Mouse (Mus musculus) hindbrain, embryonic 16.5 days (tissue): ENCODE results near the gene Camta1. TPM values are rescaled to one million over a fixed set of nuclear protein-coding genes. Genes with fewer than 3 reads are reported as not detected.

Source experiments
- ATAC-seq: fragments of 200-750 bp; cut with Nextera tagmentation; 2 replicates; pipeline ENCODE4 v1.8.0; 2017; ENCODE audit warnings: moderate TSS enrichment, moderate library complexity
- H3K27ac ChIP-seq: fragments of 300-500 bp; sonication (generic); 2 replicates; pipeline ENCODE4 v1.5.1; 2014; ENCODE audit warnings: low read depth, mild to moderate bottlenecking, control low read depth, low read length, moderate library complexity
- H3K27me3 ChIP-seq: fragments of 300-500 bp; sonication (generic); replicated peaks from 2 replicates; pipeline ENCODE4 v1.6.1; 2014; ENCODE audit warnings: low read length; ENCODE audit not compliant: control insufficient read depth, insufficient read depth
- H3K36me3 ChIP-seq: fragments of 300-500 bp; sonication (generic); 2 replicates; pipeline ENCODE4 v1.6.1; 2014; ENCODE audit warnings: mild to moderate bottlenecking, low read length, moderate library complexity, mixed read lengths; ENCODE audit not compliant: control insufficient read depth, insufficient read depth
- H3K4me1 ChIP-seq: fragments of 300-500 bp; sonication (generic); 2 replicates; pipeline ENCODE4 v1.6.1; 2014; ENCODE audit warnings: low read depth, low read length; ENCODE audit not compliant: control insufficient read depth, insufficient read depth
- H3K4me2 ChIP-seq: fragments of 300-500 bp; sonication (generic); 2 replicates; pipeline ENCODE4 v1.6.1; 2014; ENCODE audit warnings: mild to moderate bottlenecking, low read length, control low read depth, moderate library complexity
- H3K4me3 ChIP-seq: fragments of 300-500 bp; sonication (generic); 2 replicates; pipeline ENCODE4 v1.5.1; 2014; ENCODE audit warnings: mild to moderate bottlenecking, low read length, control low read depth, moderate library complexity
- H3K9ac ChIP-seq: fragments of 300-500 bp; sonication (generic); 2 replicates; pipeline ENCODE4 v1.6.1; 2014; ENCODE audit warnings: low read depth, mild to moderate bottlenecking, control low read depth, low read length, moderate library complexity
- H3K9me3 ChIP-seq: fragments of 300-500 bp; sonication (generic); 2 replicates; pipeline ENCODE4 v1.6.1; 2014; ENCODE audit warnings: mild to moderate bottlenecking, low read length, moderate library complexity; ENCODE audit not compliant: control insufficient read depth
- WGBS: fragments of 180-500 bp; shearing (Covaris S2); extraction: QIAGEN DNeasy Blood & Tissue Kit; methylation state at CpG from one replicate; pipeline ENCODE4 v1.1.7; 2014; 5-methylcytosine and 5-hydroxymethylcytosine counted together
- polyA plus RNA-seq: library from polyadenylated mRNA; unstranded; fragments of >200 nt; fragmentation: Nextera tagmentation; extraction: Ambion mirVana; gene quantifications from 2 replicates; pipeline ENCODE4 v1.2.1, GENCODE M21; 2015

Gene Camta1
- polyA plus RNA-seq, 1 experiment from 2014 or later: 153 TPM

DNA sequence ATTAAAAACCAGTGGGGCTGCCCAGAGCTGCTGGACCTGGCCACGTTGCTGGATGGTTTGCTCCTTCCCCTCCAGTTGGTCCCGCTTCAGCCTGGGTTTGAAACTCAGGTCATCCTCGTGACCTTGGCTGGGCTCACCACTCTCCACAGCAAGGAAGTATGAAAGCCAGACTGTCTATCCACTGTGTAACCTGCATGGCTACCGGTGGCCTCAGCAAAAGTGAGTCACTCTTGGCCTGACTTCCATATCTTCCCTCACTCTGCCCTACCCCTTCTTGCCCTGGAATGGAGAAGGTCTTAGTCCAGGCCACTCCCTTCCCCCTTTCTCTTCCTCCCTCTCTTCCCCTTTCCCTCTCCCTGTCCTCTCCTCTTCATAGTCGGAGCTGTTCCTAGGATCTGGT lies 558.2 kb downstream of the Camta1 start:
- Histone ChIP-seq H3K27ac (peak overlapping the region; percentile 71; the same call in 1 of the 2 replicates), H3K4me2 (no peak overlapping the region), H3K9me3 (no peaks in the 10 kb centered on the region), H3K4me1 (peaks cover 16% of the 10 kb centered on the region), H3K4me3 (no peak overlapping the region), H3K9ac (no peak overlapping the region), H3K36me3 (no peaks in the 10 kb centered on the region), H3K27me3 (no peaks in the 10 kb centered on the region)
- no peak for ATAC-seq
- 77% methylated on average over 5 of the region's 5 CpGs for WGBS

DNA sequence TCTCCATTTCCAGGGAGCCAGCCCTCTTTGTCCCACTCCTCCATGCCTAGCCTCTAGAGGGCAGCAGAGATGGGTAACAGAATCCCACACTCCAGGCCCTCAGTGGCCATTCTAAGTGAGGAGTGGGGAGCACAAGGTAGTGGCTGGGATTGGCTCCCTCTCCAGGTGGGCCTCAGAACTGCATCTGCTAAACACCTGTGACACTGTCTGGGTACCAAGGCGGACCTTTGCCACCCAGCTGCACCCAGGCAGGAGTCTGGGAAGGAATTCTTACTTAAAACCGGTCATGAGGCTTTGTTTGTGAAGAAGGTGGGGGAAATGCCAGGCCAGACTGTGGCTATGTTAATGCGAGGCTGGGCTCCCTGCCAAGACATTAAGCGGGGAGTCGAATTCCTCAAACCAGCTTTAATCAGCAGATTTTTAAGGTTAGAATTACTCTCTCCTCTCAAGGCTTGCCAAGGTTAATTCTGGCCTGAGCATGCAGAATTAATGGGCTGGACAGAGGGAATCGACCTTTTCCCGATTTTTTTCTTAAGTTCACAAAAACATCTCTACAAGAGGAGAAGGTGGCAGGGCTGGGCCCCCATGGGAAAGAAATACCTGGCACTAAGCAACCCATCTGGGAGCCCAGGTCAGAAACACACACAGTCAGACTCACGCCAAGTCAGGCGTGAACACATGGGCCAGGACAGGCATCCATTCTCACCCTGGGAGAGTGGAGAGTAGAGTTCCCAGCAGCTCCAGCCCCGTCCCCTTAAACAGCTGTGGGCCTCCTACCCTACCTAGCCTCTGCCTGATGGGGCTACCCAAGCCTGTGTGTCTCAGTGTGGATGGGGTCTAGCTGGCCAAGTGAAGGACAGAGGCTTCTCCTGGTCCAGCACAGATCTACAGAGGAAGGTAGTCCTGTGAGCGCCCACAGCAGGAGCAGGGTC lies 559.2 kb downstream of the Camta1 start:
- peak overlapping the region; percentile 71 for H3K27ac ChIP-seq
- peak; percentile 34 for ATAC-seq
- peaks cover 16% of the 10 kb centered on the region for H3K4me1 ChIP-seq
- no peaks in the 10 kb centered on the region for H3K27me3 ChIP-seq
- H3K9ac ChIP-seq: peak overlapping the region; percentile 31; the same call in 1 of the 2 replicates
- WGBS: 34% methylated on average over 11 of the region's 11 CpGs
- no peak overlapping the region for H3K4me3 ChIP-seq
- H3K9me3 ChIP-seq: no peaks in the 10 kb centered on the region
- no peak overlapping the region for H3K4me2 ChIP-seq
- H3K36me3 ChIP-seq: no peaks in the 10 kb centered on the region

DNA sequence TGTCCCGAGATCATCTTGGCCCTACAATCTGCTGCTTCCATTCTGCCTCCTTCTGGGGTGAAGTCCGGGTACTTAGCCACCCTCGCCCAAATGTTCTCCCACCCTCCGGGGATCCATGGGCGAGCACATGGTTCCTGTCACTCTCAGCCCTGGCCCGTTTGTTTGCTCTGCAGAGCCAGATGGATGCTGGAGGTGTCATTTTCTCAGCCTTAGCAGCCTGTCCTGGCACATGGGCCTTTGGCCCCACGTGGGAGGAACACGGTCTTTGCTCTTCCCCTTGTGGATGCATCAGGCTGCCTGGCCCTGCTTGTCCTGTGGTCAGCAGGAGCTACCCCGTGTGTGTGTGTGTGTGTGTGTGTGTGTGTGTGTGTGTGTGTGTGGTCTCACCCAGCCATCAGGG lies 560.3 kb downstream of the Camta1 start:
- Histone ChIP-seq H3K27me3 (no peaks in the 10 kb centered on the region), H3K9me3 (no peaks in the 10 kb centered on the region), H3K4me1 (peaks cover 16% of the 10 kb centered on the region), H3K9ac (no peak overlapping the region), H3K27ac (no peak overlapping the region), H3K4me3 (no peak overlapping the region), H3K4me2 (no peak overlapping the region), H3K36me3 (no peaks in the 10 kb centered on the region)
- ATAC-seq: no peak
- WGBS: 43% methylated on average over 9 of the region's 9 CpGs

DNA sequence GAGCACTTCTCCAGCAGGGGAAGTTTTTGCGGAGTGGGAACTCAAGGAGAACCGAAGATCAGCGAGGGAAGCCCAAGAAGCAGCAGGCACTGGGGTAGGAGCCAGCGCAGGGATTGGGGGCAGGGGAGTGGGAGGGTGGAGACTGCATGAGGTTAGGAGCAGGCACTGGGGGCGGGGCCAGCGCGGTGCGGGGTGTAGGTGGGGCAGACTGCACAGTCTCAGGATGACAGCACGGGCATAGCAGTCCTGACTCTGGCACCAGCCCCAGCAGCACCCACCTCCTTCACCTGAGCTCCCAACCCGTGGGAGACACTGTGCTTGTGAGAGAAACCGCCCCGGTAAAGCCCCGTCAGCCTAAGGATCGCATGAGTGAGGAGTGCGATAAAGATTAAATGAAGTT lies 561.0 kb downstream of the Camta1 start:
- Histone ChIP-seq H3K36me3 (no peaks in the 10 kb centered on the region), H3K4me2 (no peak overlapping the region), H3K4me1 (peaks cover 16% of the 10 kb centered on the region), H3K27ac (no peak overlapping the region), H3K27me3 (no peaks in the 10 kb centered on the region), H3K9me3 (no peaks in the 10 kb centered on the region), H3K4me3 (no peak overlapping the region), H3K9ac (no peak overlapping the region)
- ATAC-seq: no peak
- WGBS: 19% methylated on average over 15 of the region's 15 CpGs

- H3K4me3 ChIP-seq: no peak overlapping the region
- H3K9ac ChIP-seq: no peak overlapping the region
- H3K27ac ChIP-seq: no peak overlapping the region
- H3K4me1 ChIP-seq: peaks cover 3% of the 10 kb centered on the region; the same call in 1 of the 2 replicates
- H3K4me2 ChIP-seq: no peak overlapping the region
- no peaks in the 10 kb centered on the region for H3K27me3 ChIP-seq
- ATAC-seq: no peak
- no peaks in the 10 kb centered on the region for H3K9me3 ChIP-seq
- 85% methylated on average over 13 of the region's 13 CpGs for WGBS
- no peaks in the 10 kb centered on the region for H3K36me3 ChIP-seq
Observed at GRCm38 (mm10) chr4:151295515-151296203, 566.0 kb downstream of the Camta1 start.

- no peak overlapping the region for H3K27ac ChIP-seq
Observed at GRCm38 (mm10) chr4:151288893-151289585, 572.6 kb downstream of the Camta1 start.

GRCm38 (mm10) chr4:151285905-151286445 lies 575.7 kb downstream of the Camta1 start:
- peak; percentile 32; the same call in 1 of the 2 replicates for ATAC-seq
- Histone ChIP-seq H3K4me1 (peaks cover 14% of the 10 kb centered on the region), H3K36me3 (no peaks in the 10 kb centered on the region), H3K4me2 (no peak overlapping the region), H3K4me3 (no peak overlapping the region), H3K9me3 (no peaks in the 10 kb centered on the region), H3K27me3 (no peaks in the 10 kb centered on the region), H3K9ac (peak overlapping the region; percentile 42; the same call in 1 of the 2 replicates), H3K27ac (peak overlapping the region; percentile 51)
- WGBS: 40% methylated on average over 12 of the region's 12 CpGs

More at GRCm38 (mm10) chr4:151288893-151289585, 572.6 kb downstream of the Camta1 start:
- H3K4me2 ChIP-seq: no peak overlapping the region
- H3K9me3 ChIP-seq: no peaks in the 10 kb centered on the region
- no peaks in the 10 kb centered on the region for H3K27me3 ChIP-seq
- no peak overlapping the region for H3K4me3 ChIP-seq
- 66% methylated on average over 6 of the region's 6 CpGs for WGBS
- no peak for ATAC-seq
- H3K4me1 ChIP-seq: peaks cover 11% of the 10 kb centered on the region; the same call in 1 of the 2 replicates
- no peak overlapping the region for H3K9ac ChIP-seq
- no peaks in the 10 kb centered on the region for H3K36me3 ChIP-seq

DNA sequence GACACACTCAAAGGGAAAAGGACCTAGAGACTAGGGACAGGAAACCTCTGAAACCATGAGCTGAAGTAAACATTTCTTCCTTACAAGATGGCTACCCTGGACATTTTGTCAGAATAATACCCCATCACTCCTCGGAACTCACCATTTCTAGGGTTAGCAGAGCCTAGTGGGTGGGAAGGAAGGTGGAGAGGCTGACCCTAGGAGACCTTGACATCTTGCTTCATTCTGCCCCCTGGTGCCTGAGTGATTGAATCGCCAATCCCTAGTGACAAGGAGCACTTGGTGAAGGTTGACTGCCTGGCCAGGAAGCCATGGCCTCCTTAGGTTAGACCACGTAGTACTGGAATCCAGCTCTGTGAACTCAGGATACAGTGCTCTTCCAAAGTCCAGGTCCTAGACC lies 576.2 kb downstream of the Camta1 start:
- Histone ChIP-seq H3K4me1 (peaks cover 14% of the 10 kb centered on the region), H3K27ac (peak overlapping the region; percentile 51; the same call in 1 of the 2 replicates), H3K9ac (no peak overlapping the region), H3K9me3 (no peaks in the 10 kb centered on the region), H3K36me3 (no peaks in the 10 kb centered on the region), H3K27me3 (no peaks in the 10 kb centered on the region), H3K4me2 (no peak overlapping the region), H3K4me3 (no peak overlapping the region)
- 62% methylated on average over 3 of the region's 3 CpGs for WGBS
- ATAC-seq: no peak
